Mouse (Mus musculus) midbrain, embryonic 15.5 days (tissue): ENCODE data around the gene Fam172a. TPM values are rescaled to one million over a fixed set of nuclear protein-coding genes. Genes with fewer than 3 reads are reported as not detected.

ENCODE experiments used
- ATAC-seq: fragments of 200-750 bp; cut with Nextera tagmentation; replicated peaks from 2 replicates; pipeline ENCODE4 v1.8.0; 2017; ENCODE audit warnings: moderate TSS enrichment
- H3K27ac ChIP-seq: fragments of 300-500 bp; sonication (generic); 2 replicates; pipeline ENCODE4 v1.5.1; 2015; ENCODE audit warnings: mild to moderate bottlenecking, inconsistent platforms
- H3K27me3 ChIP-seq: fragments of 300-500 bp; sonication (generic); replicated peaks from 2 replicates; pipeline ENCODE4 v1.6.1; 2015; ENCODE audit warnings: inconsistent platforms
- H3K36me3 ChIP-seq: fragments of 300-500 bp; sonication (generic); replicated peaks from 2 replicates; pipeline ENCODE4 v1.6.1; 2015; ENCODE audit warnings: inconsistent platforms
- H3K4me1 ChIP-seq: fragments of 300-500 bp; sonication (generic); 2 replicates; pipeline ENCODE4 v1.6.1; 2015; ENCODE audit warnings: inconsistent platforms
- H3K4me2 ChIP-seq: fragments of 300-500 bp; sonication (generic); 2 replicates; pipeline ENCODE4 v1.6.1; 2015; ENCODE audit warnings: inconsistent platforms, mild to moderate bottlenecking, moderate library complexity
- H3K4me3 ChIP-seq: fragments of 300-500 bp; sonication (generic); 2 replicates; pipeline ENCODE4 v1.5.1; 2015; ENCODE audit warnings: mild to moderate bottlenecking, inconsistent platforms
- H3K9ac ChIP-seq: fragments of 300-500 bp; sonication (generic); 2 replicates; pipeline ENCODE4 v1.6.1; 2015; ENCODE audit warnings: mild to moderate bottlenecking, inconsistent platforms
- H3K9me3 ChIP-seq: fragments of 300-500 bp; sonication (generic); 2 replicates; pipeline ENCODE4 v1.6.1; 2016; ENCODE audit warnings: inconsistent platforms
- WGBS: fragments of 180-500 bp; shearing (Covaris S2); methylation state at CpG from one replicate; pipeline ENCODE4 v1.1.7; 2015; ENCODE audit warnings: mixed read lengths; 5-methylcytosine and 5-hydroxymethylcytosine counted together
- polyA plus RNA-seq: library from polyadenylated mRNA; unstranded; fragments of >200 nt; fragmentation: Nextera tagmentation; extraction: Ambion mirVana; gene quantifications from 2 replicates; pipeline ENCODE4 v1.2.1, GENCODE M21; 2015

Fam172a gene
- polyA plus RNA-seq, 1 experiment from 2014 or later: 43.8 TPM

- peak; percentile 9 for ATAC-seq
Observed at GRCm38 (mm10) chr13:78198871-78199641, 497.2 kb downstream of the Fam172a start.

GRCm38 (mm10) chr13:78199642-78200160 is 497.9 kb downstream of the Fam172a start, which contains the start of gene Nr2f1:
TSS of gene Nr2f1 (minus strand) at chr13:78199757.
- peak within 1 kb of the TSS; percentile 94 for H3K4me3 ChIP-seq
- no peaks in the 10 kb centered on the region for H3K36me3 ChIP-seq
- H3K27me3 ChIP-seq: no peaks in the 10 kb centered on the region
- H3K4me1 ChIP-seq: peaks cover 18% of the 10 kb centered on the region
- no peaks in the 10 kb centered on the region for H3K9me3 ChIP-seq
- ATAC-seq: no peak
- peak within 1 kb of the TSS; percentile 98 for H3K9ac ChIP-seq
- peak within 1 kb of the TSS; percentile 86 for H3K4me2 ChIP-seq
- peak within 1 kb of the TSS; percentile 99 for H3K27ac ChIP-seq
- under 1% methylated on average over 14 of the region's 14 CpGs for whole genome bisulfite sequencing

More at GRCm38 (mm10) chr13:78198871-78199641, 497.2 kb downstream of the Fam172a start:
- Histone ChIP-seq H3K4me1 (peaks cover 11% of the 10 kb centered on the region), H3K4me3 (peak overlapping the region; percentile 94), H3K9ac (peak overlapping the region; percentile 98), H3K36me3 (no peaks in the 10 kb centered on the region), H3K27me3 (no peaks in the 10 kb centered on the region), H3K27ac (peak overlapping the region; percentile 99), H3K4me2 (peak overlapping the region; percentile 86), H3K9me3 (no peaks in the 10 kb centered on the region)
- under 1% methylated on average over 82 of the region's 92 CpGs for WGBS

GRCm38 (mm10) chr13:78200407-78200806 is 498.6 kb downstream of the Fam172a start:
- under 1% methylated on average over 9 of the region's 9 CpGs for WGBS
- peak; percentile 62 for ATAC-seq
- Histone ChIP-seq H3K4me2 (peak overlapping the region; percentile 86), H3K27me3 (no peaks in the 10 kb centered on the region), H3K9me3 (no peaks in the 10 kb centered on the region), H3K36me3 (no peaks in the 10 kb centered on the region), H3K27ac (peak overlapping the region; percentile 99), H3K4me1 (peaks cover 19% of the 10 kb centered on the region), H3K4me3 (peak overlapping the region; percentile 94), H3K9ac (peak overlapping the region; percentile 16)

GRCm38 (mm10) chr13:78200991-78201870 is 499.4 kb downstream of the Fam172a start:
- no peaks in the 10 kb centered on the region for H3K36me3 ChIP-seq
- H3K9me3 ChIP-seq: no peaks in the 10 kb centered on the region
- peak overlapping the region; percentile 78; the same call in 1 of the 2 replicates for H3K9ac ChIP-seq
- H3K27me3 ChIP-seq: 0 out of 2 replicates have a peak, but pooled peaks cover 4% of the 10 kb centered on the region
- peak; percentile 65 for ATAC-seq
- H3K4me1 ChIP-seq: peaks cover 18% of the 10 kb centered on the region
- peak overlapping the region; percentile 94 for H3K4me3 ChIP-seq
- under 1% methylated on average over 28 of the region's 30 CpGs for WGBS
- peak overlapping the region; percentile 99 for H3K27ac ChIP-seq
- peak overlapping the region; percentile 86 for H3K4me2 ChIP-seq

GRCm38 (mm10) chr13:78201871-78202565 is 500.2 kb downstream of the Fam172a start:
- Histone ChIP-seq H3K4me2 (peak overlapping the region; percentile 86), H3K27ac (peak overlapping the region; percentile 99), H3K36me3 (no peaks in the 10 kb centered on the region), H3K4me1 (peaks cover 21% of the 10 kb centered on the region), H3K4me3 (peak overlapping the region; percentile 94), H3K9me3 (no peaks in the 10 kb centered on the region), H3K27me3 (0 out of 2 replicates have a peak, but pooled peaks cover 4% of the 10 kb centered on the region), H3K9ac (peak overlapping the region; percentile 78)
- ATAC-seq: peak; percentile 31
- under 1% methylated on average over 22 of the region's 22 CpGs for WGBS

- H3K27me3 ChIP-seq: 0 out of 2 replicates have a peak, but pooled peaks cover 4% of the 10 kb centered on the region
Observed at GRCm38 (mm10) chr13:78202574-78203347, 500.9 kb downstream of the Fam172a start.

GRCm38 (mm10) chr13:78203348-78204061 is 501.7 kb downstream of the Fam172a start:
- H3K9me3 ChIP-seq: no peaks in the 10 kb centered on the region
- ATAC-seq: peak; percentile 58
- under 1% methylated on average over 37 of the region's 37 CpGs for WGBS
- H3K27me3 ChIP-seq: 0 out of 2 replicates have a peak, but pooled peaks cover 4% of the 10 kb centered on the region
- H3K4me3 ChIP-seq: peak overlapping the region; percentile 94
- peaks cover 34% of the 10 kb centered on the region for H3K4me1 ChIP-seq
- H3K9ac ChIP-seq: peak overlapping the region; percentile 78
- H3K4me2 ChIP-seq: peak overlapping the region; percentile 86
- peak overlapping the region; percentile 99 for H3K27ac ChIP-seq
- H3K36me3 ChIP-seq: no peaks in the 10 kb centered on the region

More at GRCm38 (mm10) chr13:78202574-78203347, 500.9 kb downstream of the Fam172a start:
- no peaks in the 10 kb centered on the region for H3K36me3 ChIP-seq
- H3K27ac ChIP-seq: peak overlapping the region; percentile 99
- H3K9me3 ChIP-seq: no peaks in the 10 kb centered on the region
- H3K4me2 ChIP-seq: peak overlapping the region; percentile 86
- H3K9ac ChIP-seq: peak overlapping the region; percentile 78
- peaks cover 27% of the 10 kb centered on the region for H3K4me1 ChIP-seq
- WGBS: under 1% methylated on average over 47 of the region's 47 CpGs
- peak overlapping the region; percentile 94 for H3K4me3 ChIP-seq
- ATAC-seq: peak; percentile 3

- Histone ChIP-seq H3K4me2 (peak overlapping the region; percentile 86; the same call in 1 of the 2 replicates), H3K27ac (0 out of 2 replicates have a peak overlapping the region, but pooled peaks have one; percentile 99), H3K36me3 (no peaks in the 10 kb centered on the region), H3K4me3 (no peak overlapping the region), H3K9ac (no peak overlapping the region), H3K4me1 (peaks cover 51% of the 10 kb centered on the region), H3K27me3 (0 out of 2 replicates have a peak, but pooled peaks cover 4% of the 10 kb centered on the region), H3K9me3 (no peaks in the 10 kb centered on the region)
- no peak for ATAC-seq
Observed at GRCm38 (mm10) chr13:78205426-78205825, 503.6 kb downstream of the Fam172a start.

- H3K27me3 ChIP-seq: 0 out of 2 replicates have a peak, but pooled peaks cover 4% of the 10 kb centered on the region
- peak overlapping the region; percentile 49 for H3K27ac ChIP-seq
- no peak for ATAC-seq
- peak overlapping the region; percentile 81 for H3K4me2 ChIP-seq
- peaks cover 56% of the 10 kb centered on the region for H3K4me1 ChIP-seq
- no peaks in the 10 kb centered on the region for H3K9me3 ChIP-seq
- no peaks in the 10 kb centered on the region for H3K36me3 ChIP-seq
- H3K9ac ChIP-seq: no peak overlapping the region
- peak overlapping the region; percentile 15; the same call in 1 of the 2 replicates for H3K4me3 ChIP-seq
- WGBS: 20% methylated on average over 7 of the region's 7 CpGs
Observed at GRCm38 (mm10) chr13:78206891-78207430, 505.1 kb downstream of the Fam172a start.
